ENCODE assay signal across 11 mouse cellular contexts in genomic region chr17:9723484-9723883, GRCm38 (mm10). TPM values are rescaled to one million over a fixed set of nuclear protein-coding genes. Genes with fewer than 3 reads are reported as not detected.
DNase-seq lines count a peak whose midpoint lies in the region; ATAC-seq lines count a peak whose summit lies in the region.
"Had no signal": no experiment of that assay in that cellular context is flagged by ENCODE, and none has a peak within 500 bp of the region (broad histone marks: within the 10 kb centered on the region; RNA-seq: fewer than 3 reads in every experiment).

No protein-coding gene starts in this region.

- H3K4me1 ChIP-seq in neural tube, embryonic 13.5 days (replicated peaks), result peaks cover 44% of the 10 kb centered on the region
- peaks cover 4% of the 10 kb centered on the region; the same call in 1 of the 2 replicates for H3K4me1 ChIP-seq in neural tube, embryonic 14.5 days (ENCODE audit: control insufficient read depth, insufficient read depth, low read length)

- 16% methylated on average over 4 of the region's 4 CpGs for WGBS in neural tube, embryonic 13.5 days
- 14% methylated on average over 4 of the region's 4 CpGs for WGBS in large intestine, adult 2 months
- 13% methylated on average over 4 of the region's 4 CpGs for WGBS in neural tube, embryonic 14.5 days

- peak; percentile 3 for DNase-seq in cerebellum, adult 9-10 months
- DNase-seq in cerebellum, adult 9-11 months, result no peak
- DNase-seq in neural tube, embryonic 10.5 days (ENCODE audit: extremely low spot score, low spot score), result no peak
- peak; percentile 8 for DNase-seq in large intestine, adult 2 months (ENCODE audit: low read depth, low spot score)
- no peak for DNase-seq in cerebellum, adult 8-10 months
- no peak for DNase-seq in urinary bladder, adult 2 months (ENCODE audit: low spot score)
- DNase-seq: cerebellum, adult 11 months had no signal

- H3K4me3 ChIP-seq in neural tube, embryonic 13.5 days, result no peak overlapping the region
- no peak overlapping the region for H3K4me3 ChIP-seq in neural tube, embryonic 14.5 days (ENCODE audit: low read depth, low read length)

- no peaks in the 10 kb centered on the region for H3K36me3 ChIP-seq in neural tube, embryonic 13.5 days
- no peaks in the 10 kb centered on the region for H3K36me3 ChIP-seq in neural tube, embryonic 14.5 days (ENCODE audit: control insufficient read depth, insufficient read depth, low read length)

- ATAC-seq in neural tube, embryonic 13.5 days (ENCODE audit: low read depth), result no peak
- no peak for ATAC-seq in neural tube, embryonic 14.5 days (ENCODE audit: low read depth)
- ATAC-seq: Patski had no signal

- H3K9me3 ChIP-seq in neural tube, embryonic 13.5 days, result no peaks in the 10 kb centered on the region
- no peaks in the 10 kb centered on the region for H3K9me3 ChIP-seq in neural tube, embryonic 14.5 days (ENCODE audit: control insufficient read depth, low read length)

- H3K27me3 ChIP-seq in neural tube, embryonic 13.5 days, result no peaks in the 10 kb centered on the region
- H3K27me3 ChIP-seq in neural tube, embryonic 14.5 days (ENCODE audit: control insufficient read depth, insufficient read depth, low read length), result no peaks in the 10 kb centered on the region

- H3K4me2 ChIP-seq in neural tube, embryonic 13.5 days, result no peak overlapping the region
- H3K4me2 ChIP-seq in neural tube, embryonic 14.5 days (ENCODE audit: low read depth, low read length), result no peak overlapping the region

- H3K27ac ChIP-seq in neural tube, embryonic 13.5 days (replicated peaks), result peak overlapping the region; percentile 85
- H3K27ac ChIP-seq in neural tube, embryonic 14.5 days (ENCODE audit: low read depth, low read length), result peak overlapping the region; percentile 62; the same call in 1 of the 2 replicates

- H3K9ac ChIP-seq in neural tube, embryonic 13.5 days, result no peak overlapping the region
- H3K9ac ChIP-seq in neural tube, embryonic 14.5 days (replicated peaks; ENCODE audit: low read depth, low read length), result no peak overlapping the region

RNA-seq across cellular contexts. Expression of gene Pabpc6, which starts 54.0 kb away (rescaled TPM):
- not detected in 2 replicates for polyA plus RNA-seq in neural tube, embryonic 13.5 days (2015; fragmentation: Nextera tagmentation; extraction: Ambion mirVana)
- not detected in 2 replicates for polyA plus RNA-seq in large intestine, adult 2 months (2012; rRNA removed)
- not detected in 2 replicates for polyA plus RNA-seq in neural tube, embryonic 14.5 days (2014; fragmentation: Nextera tagmentation; extraction: Ambion mirVana)
- not detected in 2 replicates for polyA plus RNA-seq in urinary bladder, adult 2 months (2012; rRNA removed)
- polyA plus RNA-seq: intestine, embryonic 14.5 days; Patski had no signal

Comparison
In these comparisons a context has a peak if more than half of its experiments do, and no peak if none do; other contexts are left out.
1. DNase-seq: peak in cerebellum, adult 9-10 months (single experiment) and large intestine, adult 2 months (single experiment); none in cerebellum, adult 9-11 months (single experiment), neural tube, embryonic 10.5 days (single experiment), cerebellum, adult 8-10 months (single experiment) and urinary bladder, adult 2 months (single experiment).